Mouse (Mus musculus) cortical plate, adult 2 months (tissue): Measurements from ENCODE around the gene Rab34.

Experiments
- CTCF ChIP-seq: fragments of 200-500 bp; IDR thresholded peaks from 2 replicates; pipeline ENCODE4 v1.5.1; 2011; ENCODE audit warnings: mild to moderate bottlenecking, control low read depth, low read length; ENCODE audit not compliant: insufficient read depth; ENCODE audit errors: extremely low read depth
- POLR2A ChIP-seq: fragments of 200-500 bp; IDR thresholded peaks from 2 replicates; pipeline ENCODE4 v1.6.1; 2011; ENCODE audit warnings: mild to moderate bottlenecking, low read length, control low read depth; ENCODE audit not compliant: insufficient read depth; ENCODE audit errors: extremely low read depth

- no peak for TF ChIP-seq CTCF
- no peak for TF ChIP-seq POLR2A
Observed at GRCm38 (mm10) chr11:78231518-78231917, 43.3 kb downstream of the Rab34 start.
